Mouse (Mus musculus) CH12.LX (cell line): ENCODE measurements around the gene Ung.
A peak's percentile ranks its signal among the peaks of the same experiment; 100 is the strongest.

Experiments
- CTCF ChIP-seq, 2 experiments: IDR thresholded peaks in 1 of 2; conservative IDR thresholded peaks in 1 of 2; 2 replicates each; pipeline ENCODE4 v1.5.1; 2011 to 2012; ENCODE audit warnings: low read depth in 2 of 2, low read length in 2 of 2, improper control_type of control experiment in 1 of 2, inconsistent platforms in 1 of 2, mild to moderate bottlenecking in 1 of 2, moderate library complexity in 1 of 2
- E2F4 ChIP-seq: IDR thresholded peaks from 2 replicates; pipeline ENCODE4 v1.6.1; 2011; ENCODE audit warnings: low read depth, low read length, improper control_type of control experiment; ENCODE audit not compliant: insufficient replicate concordance
- EP300 ChIP-seq: IDR thresholded peaks from 2 replicates; pipeline ENCODE4 v1.6.1; 2011; ENCODE audit warnings: low read length, improper control_type of control experiment
- ETS1 ChIP-seq: conservative IDR thresholded peaks from 2 replicates; pipeline ENCODE4 v1.6.1; 2012; ENCODE audit warnings: low read depth, mild to moderate bottlenecking, inconsistent platforms, low read length, improper control_type of control experiment, moderate library complexity
- GABPA ChIP-seq: IDR thresholded peaks from 2 replicates; pipeline ENCODE4 v1.6.1; 2012; ENCODE audit warnings: low read depth, low read length, improper control_type of control experiment, inconsistent platforms; ENCODE audit not compliant: insufficient replicate concordance
- KAT2A ChIP-seq: IDR thresholded peaks from 2 replicates; pipeline ENCODE4 v1.6.1; 2012; ENCODE audit warnings: low read length, improper control_type of control experiment, inconsistent platforms; ENCODE audit not compliant: insufficient replicate concordance
- MEF2A ChIP-seq: IDR thresholded peaks from 2 replicates; pipeline ENCODE4 v1.6.1; 2014; ENCODE audit warnings: low read depth, mild to moderate bottlenecking, inconsistent platforms, low read length, improper control_type of control experiment, borderline replicate concordance

DNA sequence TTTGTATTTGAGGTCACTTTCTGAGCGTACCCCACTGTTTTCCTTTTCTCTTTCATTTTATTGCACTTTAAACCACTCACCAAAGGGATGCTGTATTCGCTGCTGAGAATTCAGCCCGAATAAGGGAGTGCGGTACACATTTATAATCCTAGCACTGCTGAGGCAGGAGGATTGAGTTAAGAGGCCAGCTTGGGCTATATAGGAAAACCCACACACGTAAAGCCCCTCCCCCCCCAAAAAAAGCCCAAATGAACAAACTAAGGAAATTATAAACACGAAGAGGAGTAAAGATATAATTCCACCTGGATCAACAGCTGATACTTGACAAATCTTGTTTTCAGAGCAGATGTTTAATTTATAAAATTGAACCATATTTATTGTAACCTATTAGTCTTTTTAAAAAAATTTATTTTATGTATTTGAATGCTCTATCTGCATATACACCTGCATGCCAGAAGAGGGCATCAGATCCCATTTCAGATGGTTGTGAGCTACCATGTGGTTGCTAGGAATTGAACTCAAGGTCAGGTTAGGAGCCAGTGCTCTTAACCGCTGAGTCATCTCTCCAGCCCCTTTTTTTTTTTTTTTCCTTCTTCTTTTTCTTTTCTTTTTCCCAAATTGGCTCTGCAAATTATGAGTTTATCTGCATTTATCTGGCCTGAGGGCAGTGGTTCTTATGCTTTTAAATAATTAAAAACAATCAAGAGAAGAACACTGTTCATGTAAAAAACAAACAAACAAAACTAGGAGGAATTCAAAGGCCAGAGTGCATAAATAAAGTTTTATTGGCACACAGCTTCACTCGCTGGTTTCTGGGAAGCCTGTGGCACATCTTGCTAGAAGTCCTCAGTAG is 46.6 kb downstream of the Ung start:
- TF ChIP-seq ETS1 (no peak), GABPA (no peak), KAT2A (no peak), CTCF (conservative IDR thresholded peaks at IDR 0.05 in 1 of 2, IDR thresholded peaks at IDR 0.05 in 1 of 2; ENCODE audit: low read depth in 2 of 2, low read length in 2 of 2) (peak in 1 of 2 experiments; percentile 37; a peak in 2 of 4 replicates), E2F4 (no peak), MEF2A (no peak), EP300 (no peak)
